Mouse (Mus musculus) heart, adult 2 months (tissue): ENCODE results near the gene Vmn1r167.
"Not testable (repeated sequence)": the region's sequence is repeated elsewhere in the genome, so short reads cannot be mapped to it uniquely, and the experiment has no call there.

ENCODE experiments used
- CTCF ChIP-seq: fragments of 200-600 bp; IDR thresholded peaks from 2 replicates; pipeline ENCODE4 v1.8.1; 2022; ENCODE audit warnings: antibody characterized with exemption, mild to moderate bottlenecking, moderate library complexity
- EP300 ChIP-seq: fragments of 200-500 bp; IDR thresholded peaks from 2 replicates; pipeline ENCODE4 v1.6.1; 2011; ENCODE audit warnings: low read depth, low read length, control low read depth; ENCODE audit not compliant: insufficient read depth
- POLR2A ChIP-seq: fragments of 200-500 bp; IDR thresholded peaks from 2 replicates; pipeline ENCODE4 v1.6.1; 2011; ENCODE audit warnings: mild to moderate bottlenecking, low read depth, low read length, control low read depth; ENCODE audit not compliant: insufficient read depth

GRCm38 (mm10) chr7:23470832-23471231 lies 36.2 kb downstream of the Vmn1r167 start:
- TF ChIP-seq EP300, POLR2A, CTCF: not testable (repeated sequence)
